Mouse (Mus musculus) ES-E14 (cell line): ENCODE measurements around the gene Pnpt1. TPM values are rescaled to one million over a fixed set of nuclear protein-coding genes. Genes with fewer than 3 reads are reported as not detected.

Experiments used
- DNase-seq: peaks from one replicate; pipeline ENCODE4 v3.0.0-alpha.2; 2013; ENCODE audit warnings: low read depth, low spot score
- H3K27ac ChIP-seq: 2 replicates; pipeline ENCODE4 v1.5.1; 2012; ENCODE audit warnings: low read depth, mild to moderate bottlenecking, low read length, moderate library complexity, mixed read lengths; ENCODE audit not compliant: poor library complexity, insufficient read depth, severe bottlenecking
- H3K36me3 ChIP-seq: 2 replicates; pipeline ENCODE4 v1.6.1; 2012; ENCODE audit warnings: mild to moderate bottlenecking, low read length, moderate library complexity, mixed read lengths; ENCODE audit not compliant: control insufficient read depth, poor library complexity, insufficient read depth, severe bottlenecking
- H3K4me1 ChIP-seq, 2 experiments: fragments of 150-350 bp in 1 of 2; sonication (generic) in 1 of 2; 2 replicates each; pipeline ENCODE4 v1.6.1; 2012; ENCODE audit warnings: low read length in 2 of 2, mild to moderate bottlenecking in 1 of 2, mixed read lengths in 1 of 2; ENCODE audit not compliant: control insufficient read depth in 2 of 2, insufficient read depth in 2 of 2, poor library complexity in 1 of 2
- H3K4me3 ChIP-seq, 2 experiments: fragments of 150-350 bp in 1 of 2; sonication (generic) in 1 of 2; 2 replicates each; pipeline ENCODE4 v1.5.1; 2012; ENCODE audit warnings: low read length in 2 of 2, low read depth in 1 of 2, mild to moderate bottlenecking in 1 of 2, mixed read lengths in 1 of 2; ENCODE audit not compliant: insufficient read depth in 1 of 2, poor library complexity in 1 of 2, severe bottlenecking in 1 of 2
- H3K9ac ChIP-seq: 2 replicates; pipeline ENCODE4 v1.6.1; 2012; ENCODE audit warnings: low read depth, mild to moderate bottlenecking, low read length, mixed read lengths; ENCODE audit not compliant: poor library complexity, insufficient read depth, severe bottlenecking
- H3K9me3 ChIP-seq: fragments of 150-350 bp; sonication (generic); 2 replicates; pipeline ENCODE4 v1.6.1; 2012; ENCODE audit warnings: low read depth, mild to moderate bottlenecking, low read length; ENCODE audit not compliant: control insufficient read depth, insufficient read depth
- CHD2 ChIP-seq: IDR thresholded peaks from 2 replicates; pipeline ENCODE4 v1.6.1; 2014; ENCODE audit warnings: mild to moderate bottlenecking, low read depth, low read length, inconsistent platforms
- HCFC1 ChIP-seq: IDR thresholded peaks from 2 replicates; pipeline ENCODE4 v1.6.1; 2012; ENCODE audit warnings: low read length, inconsistent platforms, borderline replicate concordance; ENCODE audit not compliant: insufficient read depth
- MAFK ChIP-seq: IDR thresholded peaks from 2 replicates; pipeline ENCODE4 v1.6.1; 2014; ENCODE audit warnings: mild to moderate bottlenecking, low read depth, low read length, inconsistent platforms; ENCODE audit not compliant: insufficient read depth
- ZC3H11A ChIP-seq: IDR thresholded peaks from 2 replicates; pipeline ENCODE4 v1.6.1; 2012; ENCODE audit warnings: low read depth, mild to moderate bottlenecking, inconsistent platforms, low read length, borderline replicate concordance
- ZNF384 ChIP-seq: IDR thresholded peaks from 2 replicates; pipeline ENCODE4 v1.6.1; 2012; ENCODE audit warnings: low read depth, low read length, inconsistent platforms
- in situ Hi-C, 2 experiments: fragments of 600-800 bp; cut with MboI; formaldehyde crosslinking; loops; one replicate each; pipeline ENCODE4 v1.15.1; 2025; ENCODE audit warnings: low sequenced_read_pairs in 2 of 2, inconsistent platforms in 1 of 2; ENCODE audit not compliant: unreplicated experiment in 2 of 2
- total RNA-seq: library from RNA; depleted of rRNA; stranded (reverse); fragments of 300-350 nt; gene quantifications from 2 replicates; pipeline ENCODE4 v1.2.3, GENCODE M21; 2012

Gene Pnpt1
- total RNA-seq, 1 experiment: 74.2 TPM

DNA sequence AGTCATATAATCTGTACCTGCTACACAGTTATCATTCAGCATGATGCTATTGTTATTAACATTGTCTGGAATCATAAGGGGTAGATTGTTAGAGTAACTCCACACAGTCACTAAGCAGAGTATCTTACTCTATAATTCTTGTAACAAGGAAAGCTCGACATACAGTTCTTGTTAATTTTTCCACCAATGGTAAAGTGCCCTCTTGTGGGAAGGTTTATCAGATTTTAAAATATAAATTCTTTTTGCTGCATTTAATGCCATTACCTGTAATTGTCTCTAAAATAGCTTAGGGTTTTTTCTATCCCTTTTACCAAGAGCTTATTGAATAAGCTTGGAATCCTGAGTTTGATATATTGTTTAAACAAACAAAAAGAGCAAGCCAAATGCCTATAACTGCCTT is 10.1 kb downstream of the Pnpt1 start:
- DNase-seq: no peak
- TF ChIP-seq CHD2 (no peak), ZC3H11A (no peak), MAFK (no peak), HCFC1 (no peak), ZNF384 (no peak)
- Histone ChIP-seq H3K9ac (no peak overlapping the region), H3K27ac (no peak overlapping the region), H3K36me3 (peaks cover 2% of the 10 kb centered on the region), H3K4me3 (no peak overlapping the region), H3K9me3 (no peaks in the 10 kb centered on the region), H3K4me1 (no peaks in the 10 kb centered on the region)
- in situ Hi-C loops: no loop called here

DNA sequence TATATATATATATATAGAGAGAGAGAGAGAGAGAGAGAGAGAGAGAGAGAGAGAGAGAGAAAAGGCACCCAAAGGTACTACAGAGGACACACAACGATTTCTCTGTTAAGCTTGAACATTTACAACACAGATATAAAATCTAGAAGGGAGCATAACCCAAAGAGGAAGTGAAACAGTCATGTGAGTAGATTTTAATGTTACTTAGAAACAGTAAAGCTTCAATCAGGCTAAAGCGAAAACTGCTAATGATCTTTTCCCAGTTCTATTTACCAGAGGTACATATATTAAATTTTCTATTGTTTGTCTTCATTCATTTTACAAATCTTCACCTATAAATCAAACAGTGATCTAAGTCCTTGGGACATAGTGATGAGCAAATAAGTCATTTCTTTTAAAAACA is 18.4 kb downstream of the Pnpt1 start:
- H3K9ac ChIP-seq: no peak overlapping the region
- TF ChIP-seq MAFK: no peak
- no peak for TF ChIP-seq ZC3H11A
- no peak for TF ChIP-seq HCFC1
- TF ChIP-seq ZNF384: no peak
- no peak for TF ChIP-seq CHD2
- no peaks in the 10 kb centered on the region for H3K9me3 ChIP-seq
- no peak overlapping the region for H3K4me3 ChIP-seq
- H3K36me3 ChIP-seq: peaks cover 5% of the 10 kb centered on the region
- no peaks in the 10 kb centered on the region for H3K4me1 ChIP-seq
- DNase-seq: no peak
- in situ Hi-C loops: no loop called here
- H3K27ac ChIP-seq: no peak overlapping the region

DNA sequence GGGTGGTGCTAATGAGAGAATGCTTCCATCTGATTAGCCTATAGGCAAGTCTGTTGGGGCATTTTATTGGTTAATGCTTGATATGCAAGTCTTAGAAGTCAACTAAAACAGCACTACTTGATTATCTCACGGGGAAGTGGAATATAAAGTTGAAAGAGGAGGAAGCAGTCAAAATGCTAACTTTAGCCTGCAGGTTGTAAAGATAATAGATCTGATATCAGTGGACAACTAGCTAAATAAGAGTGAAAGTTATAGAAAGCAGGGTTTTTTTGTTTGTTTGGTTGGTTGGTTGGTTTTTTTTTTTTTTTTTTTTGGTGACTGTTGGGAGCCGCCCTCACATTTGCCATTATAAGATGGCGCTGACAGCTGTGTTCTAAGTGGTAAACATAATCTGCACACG is 33.0 kb downstream of the Pnpt1 start:
- no peak for TF ChIP-seq HCFC1

DNA sequence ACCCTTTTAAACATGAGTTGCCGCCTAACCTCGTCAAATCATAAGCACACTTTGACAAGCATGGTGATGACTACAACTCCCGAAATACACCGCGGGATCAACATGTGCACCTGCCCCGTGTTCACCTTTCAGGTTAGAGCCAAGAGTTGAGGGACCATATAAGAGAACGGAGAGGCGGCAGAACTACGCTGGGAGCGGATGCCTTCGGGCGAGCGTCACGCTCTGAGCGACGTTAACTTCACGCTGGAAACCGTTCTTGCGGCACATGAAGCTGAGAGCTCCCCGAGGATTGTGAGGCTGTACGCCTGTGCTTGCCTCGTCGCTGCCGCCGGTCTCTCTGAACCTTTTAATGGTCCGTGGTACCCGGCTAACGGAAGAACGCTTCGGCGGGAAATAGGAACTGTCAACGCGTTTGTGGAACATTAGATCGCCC is 41.4 kb downstream of the Pnpt1 start:
- peak; percentile 34 for DNase-seq
- TF ChIP-seq HCFC1: peak; percentile 85
- TF ChIP-seq ZC3H11A: no peak
- peak overlapping the region; percentile 76 to 82 for H3K4me3 ChIP-seq
- H3K9me3 ChIP-seq: no peaks in the 10 kb centered on the region
- peak overlapping the region; percentile 83 for H3K9ac ChIP-seq
- in situ Hi-C loops: no loop called here
- peaks cover 2 to 3% of the 10 kb centered on the region in 2 experiments; a peak in 2 of 4 replicates for H3K4me1 ChIP-seq
- H3K36me3 ChIP-seq: no peaks in the 10 kb centered on the region
- peak overlapping the region; percentile 27; the same call in 1 of the 2 replicates for H3K27ac ChIP-seq

More for the DNA sequence above, 33.0 kb downstream of the Pnpt1 start:
- H3K36me3 ChIP-seq: peaks cover 6% of the 10 kb centered on the region
- H3K4me3 ChIP-seq: no peak overlapping the region
- no peak for DNase-seq
- peaks cover 9% of the 10 kb centered on the region for H3K9me3 ChIP-seq
- H3K4me1 ChIP-seq: no peaks in the 10 kb centered on the region
- H3K27ac ChIP-seq: no peak overlapping the region
- in situ Hi-C loops: no loop called here
- no peak overlapping the region for H3K9ac ChIP-seq

DNA sequence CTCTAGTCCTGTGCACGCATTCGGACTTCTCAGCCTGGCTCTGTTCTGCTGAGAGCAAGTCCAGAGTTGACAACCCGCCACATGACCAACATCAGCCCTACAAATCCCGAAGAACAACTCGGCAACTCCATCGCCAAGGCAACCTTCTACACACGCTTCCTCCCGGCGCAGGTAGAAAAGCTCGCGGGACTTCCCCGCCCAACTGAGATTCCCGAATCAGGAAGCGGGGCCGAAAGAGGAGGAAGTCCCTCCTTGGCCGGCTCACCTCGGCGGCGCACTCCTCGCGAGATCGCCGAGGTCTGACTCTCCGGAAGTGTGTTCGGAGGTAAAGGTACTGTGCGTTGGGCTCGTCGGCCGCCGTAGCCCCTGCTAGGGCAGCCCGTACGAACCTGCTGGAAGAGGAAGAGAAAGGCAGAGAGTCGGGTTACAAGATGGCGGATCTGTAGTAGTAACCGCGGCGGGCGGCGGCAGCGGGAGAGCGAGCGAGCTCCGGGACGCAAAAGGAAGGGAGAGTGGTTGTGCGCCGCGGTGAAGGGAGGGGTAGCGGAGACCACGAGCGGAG is 42.1 kb downstream of the Pnpt1 start, which contains the start of gene Ppp4r3b:
Gene Ppp4r3b, plus strand, starts transcription at position 328 of the 562 bp plus-strand sequence.
- Histone ChIP-seq H3K36me3 (no peaks in the 10 kb centered on the region), H3K4me3 (peak within 1 kb of the TSS; percentile 89 to 98), H3K9me3 (no peaks in the 10 kb centered on the region), H3K27ac (peak within 1 kb of the TSS; percentile 84), H3K4me1 (peaks cover 2 to 3% of the 10 kb centered on the region in 2 experiments; a peak in 2 of 4 replicates), H3K9ac (peak within 1 kb of the TSS; percentile 99)
- peak; percentile 93 for DNase-seq
- TF ChIP-seq CHD2 (peak; percentile 99), MAFK (no peak)
- in situ Hi-C loops: no loop called here
